Mouse (Mus musculus) c-Kit-positive CD71-positive TER-119-positive erythroid progenitor cells, embryonic 14.5 days (primary cell): ENCODE measurements around the gene Ihh.

Experiments used
- DNase-seq: peaks from one replicate; pipeline ENCODE4 v3.0.0-alpha.2; 2013; ENCODE audit warnings: low spot score

Gene Ihh

DNA sequence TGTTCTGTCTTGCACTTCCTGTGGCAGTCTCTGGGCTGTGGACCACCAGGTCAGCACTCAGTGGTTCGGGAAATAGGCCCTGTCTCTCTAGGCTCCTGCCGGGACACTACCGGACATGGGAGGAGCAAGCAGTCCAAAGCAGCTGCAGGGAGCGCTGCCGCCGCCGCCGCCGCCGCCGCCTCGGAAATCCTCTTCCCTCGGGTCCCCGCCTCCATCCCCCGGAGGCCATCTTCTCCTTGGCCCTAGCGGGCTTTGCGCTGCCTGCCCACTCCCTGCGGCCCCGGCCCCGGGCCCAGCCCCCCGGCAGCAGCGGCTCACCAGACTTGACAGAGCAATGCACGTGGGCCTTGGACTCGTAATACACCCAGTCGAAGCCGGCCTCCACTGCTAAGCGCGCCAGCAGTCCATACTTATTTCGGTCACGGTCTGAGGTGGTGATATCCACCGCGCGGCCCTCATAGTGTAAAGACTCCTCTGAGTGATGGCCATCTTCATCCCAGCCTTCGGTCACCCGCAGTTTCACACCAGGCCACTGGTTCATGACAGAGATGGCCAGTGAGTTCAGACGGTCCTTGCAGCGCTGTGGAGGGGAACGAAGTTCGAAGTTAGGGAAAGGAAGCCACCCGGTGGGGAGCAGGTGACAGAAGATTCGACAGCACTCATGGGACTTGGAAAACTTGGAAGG lies 3.3 kb downstream of the Ihh start:
- no peak for DNase-seq

GRCm38 (mm10) chr1:74941651-74942360 lies 9.7 kb downstream of the Ihh start:
- no peak for DNase-seq

- DNase-seq: no peak
Measured at GRCm38 (mm10) chr1:74939762-74940161, 11.7 kb downstream of the Ihh start.

DNA sequence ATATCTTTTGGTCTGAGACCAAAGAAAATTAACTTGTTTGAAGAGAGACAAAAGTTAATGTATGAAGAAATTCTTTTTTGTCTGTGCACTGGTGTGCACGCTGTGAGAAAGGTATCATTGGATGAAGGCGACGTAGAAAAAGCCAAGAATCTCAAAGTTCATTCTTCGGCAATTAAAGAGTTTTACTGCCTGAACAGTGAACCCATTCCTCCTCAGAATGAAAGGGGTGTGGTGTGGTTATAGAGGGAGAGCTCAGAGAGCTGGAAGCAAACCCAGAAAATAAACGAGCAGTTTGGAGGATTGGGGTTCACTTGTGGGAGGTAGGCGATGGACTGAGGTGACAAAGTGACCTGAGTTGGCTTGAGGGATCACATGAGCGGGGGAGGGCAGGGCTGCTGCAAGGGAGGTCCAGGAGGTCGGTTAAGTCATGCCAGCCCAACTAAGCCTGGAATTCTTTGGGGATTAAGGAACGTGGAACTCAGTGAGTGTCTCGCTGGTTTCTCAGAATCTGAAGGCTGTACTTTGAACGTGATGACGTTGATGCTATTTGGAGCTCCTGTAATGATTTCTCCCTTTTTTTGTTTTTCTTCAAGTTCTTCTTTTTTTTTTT lies 15.1 kb downstream of the Ihh start:
- DNase-seq: no peak

GRCm38 (mm10) chr1:74935402-74935801 lies 16.1 kb downstream of the Ihh start, which contains the start of gene Cfap65:
Cfap65 (minus strand) TSS chr1:74935599.
- no peak for DNase-seq

DNA sequence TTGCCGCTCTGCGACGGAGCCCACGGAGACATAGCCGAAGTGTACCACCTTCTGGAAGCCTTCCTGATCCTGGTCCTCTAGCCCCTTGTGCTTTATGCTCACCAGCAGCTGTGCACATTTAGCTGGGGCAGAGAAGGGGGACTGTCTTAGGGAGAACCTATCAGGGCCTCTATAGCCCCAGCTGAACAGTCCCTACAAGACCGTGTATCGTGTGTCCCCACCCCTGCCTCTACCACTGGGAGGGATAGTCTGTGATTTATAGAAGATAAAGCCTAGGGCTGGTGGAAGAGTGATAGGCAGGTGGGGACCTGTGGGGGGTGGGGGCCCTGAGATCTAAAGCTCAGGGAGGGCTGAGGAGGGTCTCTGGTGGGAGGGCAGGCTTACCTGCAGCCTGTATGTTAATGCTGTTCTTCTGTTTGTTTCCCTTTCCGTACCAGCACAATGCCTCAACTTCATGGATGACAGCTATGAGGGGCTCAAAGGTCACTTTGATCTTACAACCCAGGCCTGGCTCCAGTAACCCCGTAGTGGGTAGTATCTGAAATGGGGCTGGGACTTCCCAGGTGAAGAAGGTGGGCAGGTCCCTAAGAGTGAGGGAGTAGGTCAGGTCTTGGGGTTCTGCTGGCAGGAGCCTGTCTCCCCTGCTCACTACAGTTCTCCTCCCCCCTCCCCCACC lies 23.7 kb downstream of the Ihh start:
- no peak for DNase-seq

DNA sequence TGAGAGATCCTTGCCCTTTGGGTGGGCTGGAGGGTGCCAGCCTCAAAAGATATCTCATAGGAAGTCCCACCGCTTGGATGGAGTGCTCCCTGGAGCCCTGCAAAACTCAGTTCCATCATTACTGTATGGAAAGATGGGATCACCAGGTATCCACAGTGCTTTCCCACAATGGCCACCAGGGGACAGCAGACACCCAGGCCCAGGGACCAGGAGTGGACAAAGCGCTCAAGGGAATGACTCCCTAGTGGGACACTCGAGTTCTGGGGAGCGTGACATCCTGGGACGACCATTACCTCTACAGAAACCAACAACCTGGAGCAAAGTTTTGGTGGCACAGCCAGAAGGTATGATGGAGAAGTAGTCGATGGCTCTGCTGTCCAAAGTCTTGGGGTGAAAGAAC lies 24.8 kb downstream of the Ihh start:
- DNase-seq: no peak

GRCm38 (mm10) chr1:74924464-74924863 lies 27.0 kb downstream of the Ihh start:
- DNase-seq: no peak

DNA sequence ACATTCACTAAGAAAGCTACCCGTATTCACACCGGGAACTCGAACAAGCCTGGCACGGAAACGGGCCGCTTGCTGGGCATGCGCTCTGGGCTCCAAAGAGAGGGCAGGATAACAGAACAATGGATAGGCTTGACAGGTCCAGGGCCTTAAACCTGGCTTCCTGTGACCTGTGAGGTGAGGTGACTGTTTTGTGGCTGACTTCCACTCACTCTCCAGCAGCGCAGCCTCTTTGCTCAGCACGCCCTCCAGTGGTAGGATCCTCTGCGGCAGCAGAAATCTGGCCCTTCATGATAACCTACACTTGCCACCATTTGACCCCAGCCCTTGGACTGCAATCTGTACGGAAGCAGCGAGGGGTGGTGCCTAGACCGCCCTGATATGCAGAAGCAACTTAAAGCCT lies 35.8 kb downstream of the Ihh start:
- no peak for DNase-seq

DNA sequence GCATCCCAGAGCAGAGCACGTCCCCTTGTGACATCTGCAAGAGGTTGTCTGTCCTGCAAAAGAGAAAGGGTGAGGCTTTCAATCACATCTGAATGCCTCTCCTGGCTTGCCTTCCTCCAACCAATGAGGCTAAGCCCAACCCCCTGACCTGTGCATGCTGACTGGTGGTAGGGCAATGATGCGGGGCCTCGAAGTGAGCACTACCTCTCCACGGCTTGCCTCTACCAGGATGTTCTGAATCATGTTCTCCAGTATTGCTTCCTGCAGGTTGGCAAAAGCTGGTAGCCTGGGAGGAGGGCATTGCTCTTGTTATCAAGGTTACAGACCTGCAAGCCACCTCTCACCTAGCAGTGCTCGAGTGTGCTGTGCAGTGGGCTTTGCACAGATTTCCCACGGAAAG lies 49.3 kb downstream of the Ihh start:
- DNase-seq: no peak

DNA sequence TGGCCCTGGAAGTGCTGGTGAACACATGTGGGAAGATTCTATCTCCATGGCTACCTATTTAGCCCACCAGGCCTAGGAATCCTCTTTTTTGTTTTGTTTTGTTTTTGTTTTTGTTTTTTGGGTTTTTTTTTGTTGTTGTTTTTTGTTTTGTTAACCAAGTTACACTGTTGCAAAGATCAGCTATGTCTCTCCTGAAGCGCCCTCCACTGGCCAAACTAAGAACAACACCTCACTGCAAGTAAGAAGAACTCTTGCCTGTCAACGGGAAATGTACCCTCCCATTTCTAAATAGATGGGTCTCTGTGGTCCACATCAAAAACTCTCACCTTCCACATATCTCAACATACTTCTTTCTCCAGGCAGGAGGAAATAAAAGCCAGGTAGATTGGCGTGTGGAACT lies 49.8 kb downstream of the Ihh start:
- peak; percentile 42 for DNase-seq

DNA sequence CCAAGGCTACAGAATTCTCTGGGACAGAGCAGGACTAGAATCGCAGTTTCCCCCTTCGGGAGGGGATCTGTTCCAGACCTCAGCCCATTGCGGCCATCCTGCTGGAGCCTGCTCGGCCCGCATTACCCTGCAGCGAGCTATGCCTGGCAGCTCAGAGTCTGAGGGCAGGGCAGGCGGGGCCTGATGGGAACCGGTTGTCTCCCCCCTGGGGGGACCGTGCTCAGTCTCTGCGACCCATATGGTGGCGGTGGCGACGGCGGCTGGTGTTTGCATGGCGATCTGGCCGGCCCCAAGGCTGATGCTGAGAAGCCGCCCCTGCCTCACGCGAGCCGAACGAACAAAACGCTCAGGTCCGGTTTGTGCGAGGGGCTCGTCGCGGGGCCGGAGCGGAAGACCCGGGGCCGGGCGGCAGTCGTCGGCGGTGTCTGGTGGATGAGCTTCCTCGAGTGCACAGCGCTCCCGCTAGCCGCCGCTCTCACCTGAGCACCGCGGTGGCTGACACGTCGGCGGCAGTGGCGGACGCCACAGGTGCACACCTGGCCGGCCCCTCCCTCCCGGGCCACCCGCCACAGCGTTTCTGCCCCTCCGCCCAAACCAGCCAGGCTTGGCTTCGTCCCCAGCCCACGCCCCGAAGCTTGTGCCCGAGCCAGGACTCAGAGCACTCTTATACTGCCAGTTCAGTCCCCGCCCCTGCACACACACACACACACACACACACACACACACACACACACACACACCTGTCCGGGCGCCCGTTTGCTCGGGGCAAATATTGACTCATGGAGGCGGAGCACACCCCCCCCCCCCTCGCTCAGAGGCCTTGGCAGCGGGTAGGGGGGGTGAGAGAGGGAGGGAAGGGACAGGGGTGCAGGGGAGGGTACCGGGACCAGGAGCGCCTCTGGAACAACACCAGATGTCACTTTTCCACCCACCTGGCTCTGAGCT lies 50.9 kb downstream of the Ihh start:
- no peak for DNase-seq

DNA sequence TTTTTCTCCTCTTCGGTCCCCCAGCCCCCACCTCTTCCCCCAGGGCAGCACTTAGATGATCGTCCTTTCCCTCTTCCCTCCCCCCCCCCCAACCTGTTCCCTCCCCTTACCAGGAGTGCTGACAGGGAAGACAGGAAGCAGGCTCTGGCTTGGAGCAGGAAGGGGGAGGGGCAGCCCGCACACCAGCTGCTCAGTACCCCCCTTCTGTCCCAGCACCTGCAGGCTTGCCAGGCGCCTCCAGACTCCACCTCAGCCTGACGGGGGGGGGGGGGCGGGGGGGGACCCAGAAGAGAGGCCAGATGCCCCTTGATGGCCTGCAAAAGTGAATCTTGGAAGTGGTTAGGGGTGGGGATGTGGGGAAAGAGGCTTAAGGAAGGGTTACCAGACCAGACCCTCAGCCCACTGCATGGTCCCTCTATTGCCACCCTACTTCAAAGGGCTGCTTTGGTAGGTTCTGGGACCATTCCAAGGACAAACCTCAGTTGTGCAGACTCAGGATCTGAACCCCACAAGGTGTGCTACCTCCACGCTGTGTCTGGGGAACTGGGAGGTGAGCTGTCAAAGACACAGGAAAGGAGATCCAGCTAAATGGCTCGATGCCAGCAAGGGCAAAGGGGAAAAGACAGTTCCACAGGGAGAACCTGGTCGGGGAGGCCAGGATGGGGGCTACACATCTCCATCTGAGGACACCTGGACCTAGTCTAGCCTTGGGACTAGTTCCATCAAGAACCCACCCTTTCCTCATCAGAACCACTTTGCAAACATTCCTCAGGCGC lies 52.6 kb downstream of the Ihh start:
- no peak for DNase-seq

- DNase-seq: no peak
Measured at GRCm38 (mm10) chr1:74897976-74898375, 53.5 kb downstream of the Ihh start.
